17 mouse cellular contexts compared by ENCODE assay signal in genomic region chr4:95736674-95737073, GRCm38 (mm10).
"Had no signal": no experiment of that assay in that cellular context is flagged by ENCODE, and none has a peak within 500 bp of the region (broad histone marks: within the 10 kb centered on the region; RNA-seq: fewer than 3 reads in every experiment).

No protein-coding gene starts in this region.

- ATAC-seq: lung, postnatal 0 days; midbrain, embryonic 13.5 days; midbrain, embryonic 15.5 days had no signal

- H3K4me2 ChIP-seq: lung, embryonic 15.5 days; midbrain, embryonic 11.5 days; midbrain, embryonic 13.5 days; midbrain, embryonic 15.5 days; neural tube, embryonic 12.5 days; stomach, embryonic 15.5 days had no signal

- H3K27ac ChIP-seq: lung, embryonic 15.5 days; macrophage; midbrain, embryonic 13.5 days; midbrain, embryonic 15.5 days; neural tube, embryonic 12.5 days; stomach, embryonic 15.5 days; stomach, postnatal 0 days had no signal

- H3K4me3 ChIP-seq: lung, embryonic 15.5 days; megakaryocyte, embryonic 14.5 days; midbrain, embryonic 13.5 days; midbrain, embryonic 15.5 days; neural tube, embryonic 12.5 days; stomach, embryonic 15.5 days had no signal

- H3K27me3 ChIP-seq: lung, embryonic 15.5 days; megakaryocyte, embryonic 14.5 days; midbrain, embryonic 13.5 days; midbrain, embryonic 15.5 days; neural tube, embryonic 12.5 days; stomach, embryonic 15.5 days had no signal

- H3K9ac ChIP-seq: lung, embryonic 15.5 days; midbrain, embryonic 13.5 days; midbrain, embryonic 15.5 days; neural tube, embryonic 12.5 days; stomach, embryonic 15.5 days had no signal

- H3K36me3 ChIP-seq: lung, embryonic 15.5 days; midbrain, embryonic 13.5 days; midbrain, embryonic 15.5 days; neural tube, embryonic 12.5 days; stomach, embryonic 15.5 days had no signal

- DNase-seq: lung, adult 2 months; lung, postnatal 14 days; lung, postnatal 36 days; right cerebral cortex, postnatal 14 days; thymus, adult 2 months; thymus, postnatal 25 days; thymus, postnatal 4 days had no signal

- H3K9me3 ChIP-seq: lung, embryonic 15.5 days; megakaryocyte, embryonic 14.5 days; midbrain, embryonic 13.5 days; midbrain, embryonic 15.5 days; neural tube, embryonic 12.5 days; stomach, embryonic 15.5 days had no signal
